ENCODE assay signal across 13 mouse cellular contexts in the genomic region with DNA sequence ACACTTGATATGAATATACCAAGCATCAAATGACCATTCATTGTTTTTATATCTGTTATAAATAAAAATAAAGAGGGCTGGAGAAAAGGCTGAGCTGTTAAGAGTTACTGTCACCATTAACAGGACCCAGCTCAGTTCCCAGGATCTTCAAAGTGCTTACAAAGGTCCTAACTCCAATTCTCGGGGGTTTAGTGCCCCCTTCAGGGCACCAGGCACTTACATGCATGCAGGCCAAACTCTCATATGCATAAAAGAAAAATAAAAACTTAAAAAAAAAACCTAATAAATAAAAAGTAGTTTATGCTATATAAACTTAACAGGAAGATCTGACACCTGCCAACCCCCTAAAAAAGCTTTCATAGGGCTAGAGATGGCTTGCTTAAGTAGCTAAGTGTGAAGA. TPM values are rescaled to one million over a fixed set of nuclear protein-coding genes. Genes with fewer than 3 reads are reported as not detected.
A peak's percentile ranks its signal among the peaks of the same experiment; 100 is the strongest.
DNase-seq lines count a peak whose midpoint lies in the region; ATAC-seq and TF ChIP-seq lines count a peak whose summit lies in the region.
"Had no signal": no experiment of that assay in that cellular context is flagged by ENCODE, and none has a peak within 500 bp of the region (broad histone marks: within the 10 kb centered on the region; RNA-seq: fewer than 3 reads in every experiment).

No protein-coding gene starts in this region.

- H3K27me3 ChIP-seq in Patski: no peaks in the 10 kb centered on the region
- H3K27me3 ChIP-seq: embryonic facial prominence, embryonic 13.5 days; forebrain, embryonic 13.5 days; megakaryocyte, embryonic 14.5 days had no signal

- no peak for ATAC-seq in Patski
- ATAC-seq: forebrain, embryonic 13.5 days had no signal

- DNase-seq in heart, adult 11 months: peak; percentile 43
- DNase-seq in heart, adult 8-10 months (ENCODE audit: low spot score): no peak
- DNase-seq in lung, postnatal 10 days: peak; percentile 5
- DNase-seq in lung, adult 18-20 months: no peak
- DNase-seq in Patski (ENCODE audit: low read depth, low spot score): no peak
- peak; percentile 36 for DNase-seq in retina, postnatal 1 day
- DNase-seq in cerebellum, postnatal 25 days: no peak
- no peak for DNase-seq in ovary, postnatal 10 days (ENCODE audit: low spot score)
- DNase-seq: cerebellum, adult 11 months; gastrocnemius, postnatal 10 days had no signal

- peak; percentile 50 for TF ChIP-seq CTCF in Patski (IDR thresholded peaks at IDR 0.05)

- POLR2A ChIA-PET in Patski (lab: Charles Lee): interaction anchor here (0.9 to 1.2 kb wide), 3 partner anchors 27 to 52 kb away, joined by 4 to 7 read pairs (median 5); no protein-coding TSS in a partner anchor

- CTCF ChIA-PET in Patski (lab: Charles Lee): interaction anchor here (0.7 to 2.0 kb wide), 6 partner anchors 10 to 52 kb away, joined by 3 to 8 read pairs (median 5); no protein-coding TSS in a partner anchor

- in situ Hi-C loops in Patski (cut with MboI; ENCODE audit: low pct_unique_long_range_greater_than_20kb): no loop called here

RNA-seq across cellular contexts. Expression of gene Kdm2a, which starts 13.8 kb away (rescaled TPM):
- 10 to 100 TPM; 36.9 to 47.7 (median 38.9) TPM for total RNA-seq in heart, adult 8-10 months (2022)
- polyA plus RNA-seq in Patski (2021): 79.6 TPM

RNA-seq across cellular contexts. Expression of gene Rhod, which starts 54.9 kb away (rescaled TPM):
- total RNA-seq in heart, adult 8-10 months (2022): 1 to 10 TPM; 5.1 to 6.7 (median 5.8) TPM
- polyA plus RNA-seq in Patski (2021): 108 TPM

Comparison
In these comparisons a context has a peak if more than half of its experiments do, and no peak if none do; other contexts are left out.
1. DNase-seq: peak in heart, adult 11 months (single experiment), lung, postnatal 10 days (single experiment) and retina, postnatal 1 day (single experiment); none in heart, adult 8-10 months (single experiment), lung, adult 18-20 months (0 of 2), Patski (single experiment), cerebellum, postnatal 25 days (0 of 2) and ovary, postnatal 10 days (single experiment).